Mouse (Mus musculus) lung, postnatal 0 days (tissue): ENCODE measurements around the gene Frmpd4. TPM values are rescaled to one million over a fixed set of nuclear protein-coding genes. Genes with fewer than 3 reads are reported as not detected.
A peak's percentile ranks its signal among the peaks of the same experiment; 100 is the strongest.

Experiments used
- ATAC-seq: fragments of 200-750 bp; cut with Nextera tagmentation; 2 replicates; pipeline ENCODE4 v1.8.0; 2017; ENCODE audit warnings: moderate library complexity
- DNase-seq: peaks from one replicate; pipeline ENCODE4 v3.0.0-alpha.2; 2016; ENCODE audit warnings: low spot score
- H3K27ac ChIP-seq: fragments of 300-500 bp; sonication (generic); 2 replicates; pipeline ENCODE4 v1.5.1; 2014; ENCODE audit warnings: antibody characterized with exemption, mild to moderate bottlenecking, low read length, mixed read lengths
- H3K27me3 ChIP-seq: fragments of 300-500 bp; sonication (generic); replicated peaks from 2 replicates; pipeline ENCODE4 v1.6.1; 2014; ENCODE audit warnings: low read length, mixed read lengths; ENCODE audit not compliant: insufficient read depth
- H3K36me3 ChIP-seq: fragments of 300-500 bp; sonication (generic); 2 replicates; pipeline ENCODE4 v1.6.1; 2014; ENCODE audit warnings: low read length, mixed read lengths; ENCODE audit not compliant: insufficient read depth
- H3K4me1 ChIP-seq: fragments of 300-500 bp; sonication (generic); 2 replicates; pipeline ENCODE4 v1.6.1; 2014; ENCODE audit warnings: antibody characterized with exemption, low read depth, low read length, mixed read lengths; ENCODE audit not compliant: insufficient read depth
- H3K4me2 ChIP-seq: fragments of 300-500 bp; sonication (generic); replicated peaks from 2 replicates; pipeline ENCODE4 v1.6.1; 2014; ENCODE audit warnings: low read depth, mild to moderate bottlenecking, low read length, moderate library complexity, mixed read lengths
- H3K4me3 ChIP-seq: fragments of 300-500 bp; sonication (generic); 2 replicates; pipeline ENCODE4 v1.5.1; 2014; ENCODE audit warnings: low read depth, low read length
- H3K9ac ChIP-seq: fragments of 300-500 bp; sonication (generic); replicated peaks from 2 replicates; pipeline ENCODE4 v1.6.1; 2014; ENCODE audit warnings: low read depth, mild to moderate bottlenecking
- H3K9me3 ChIP-seq: fragments of 300-500 bp; sonication (generic); 2 replicates; pipeline ENCODE4 v1.6.1; 2016; ENCODE audit warnings: low read length, mixed read lengths
- CTCF ChIP-seq: IDR thresholded peaks from 2 replicates; pipeline ENCODE4 v1.5.1; 2016; ENCODE audit warnings: antibody characterized with exemption, mild to moderate bottlenecking
- EP300 ChIP-seq: IDR thresholded peaks from 2 replicates; pipeline ENCODE4 v1.6.1; 2016; ENCODE audit warnings: antibody characterized with exemption, mild to moderate bottlenecking, control low read depth
- WGBS: fragments of 180-500 bp; shearing (Covaris S2); extraction: QIAGEN DNeasy Blood & Tissue Kit; methylation state at CpG from one replicate; pipeline ENCODE4 v1.1.7; 2014; 5-methylcytosine and 5-hydroxymethylcytosine counted together
- polyA plus RNA-seq: library from polyadenylated mRNA; unstranded; fragments of >200 nt; fragmentation: Nextera tagmentation; extraction: Ambion mirVana; gene quantifications from 2 replicates; pipeline ENCODE4 v1.2.1, GENCODE M21; 2015

Gene Frmpd4
- 0.01 and 0.02 TPM in 2 replicates for polyA plus RNA-seq

DNA sequence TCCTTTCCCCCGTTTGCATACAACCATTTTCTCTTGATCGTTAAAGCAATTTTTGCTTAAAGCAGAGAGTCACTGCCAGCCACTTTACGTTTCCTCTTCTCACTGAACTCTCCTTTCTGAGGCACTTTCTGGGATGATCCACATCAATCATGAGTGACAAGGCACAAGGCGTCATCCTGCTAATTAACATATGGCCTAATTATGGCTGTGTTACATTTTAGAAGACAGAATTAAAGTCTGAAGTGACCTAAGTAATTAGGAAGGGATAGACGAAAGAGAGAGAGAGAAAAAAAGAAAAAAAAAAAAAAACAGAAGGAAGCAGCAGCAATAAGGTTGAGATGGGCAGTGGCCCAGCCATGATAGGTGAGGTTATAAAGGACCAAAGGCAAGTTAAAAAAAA, at the start of gene Frmpd4:
TSS of gene Frmpd4 (minus strand) at position 101 of the 400 bp plus-strand sequence.
- WGBS, result 67% methylated on average over 5 of the region's 5 CpGs
- no peaks in the 10 kb centered on the region for H3K36me3 ChIP-seq
- no peak within 1 kb of the TSS for H3K9ac ChIP-seq
- H3K4me2 ChIP-seq, result no peak within 1 kb of the TSS
- no peaks in the 10 kb centered on the region for H3K4me1 ChIP-seq
- DNase-seq (no peak), ATAC-seq (no peak)
- TF ChIP-seq EP300 (no peak), CTCF (no peak)
- no peak within 1 kb of the TSS for H3K27ac ChIP-seq
- H3K4me3 ChIP-seq, result no peak within 1 kb of the TSS
- H3K9me3 ChIP-seq, result no peaks in the 10 kb centered on the region
- H3K27me3 ChIP-seq, result no peaks in the 10 kb centered on the region

DNA sequence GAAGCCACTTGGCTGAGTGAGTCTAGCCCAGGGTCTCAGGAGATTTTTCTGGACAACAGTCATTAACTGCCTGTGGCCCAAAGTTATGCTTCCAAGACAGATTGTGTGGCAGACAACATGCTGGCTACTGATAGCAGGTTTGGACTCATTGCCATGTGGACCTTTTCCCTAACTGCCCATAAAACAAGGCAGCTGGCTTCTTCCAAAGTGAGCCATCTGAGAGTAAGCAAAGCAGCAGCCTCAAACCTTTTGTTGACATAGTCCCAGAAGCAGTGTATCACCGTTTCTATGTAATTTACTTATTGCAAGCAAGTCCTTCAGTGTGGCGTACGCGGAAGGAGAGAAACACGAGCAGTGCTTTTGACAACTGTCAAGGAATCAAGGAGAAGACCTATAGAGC, 18.2 kb upstream of the Frmpd4 start:
- H3K9ac ChIP-seq, result no peak overlapping the region
- DNase-seq (peak; percentile 13), ATAC-seq (no peak)
- H3K36me3 ChIP-seq, result no peaks in the 10 kb centered on the region
- no peak for TF ChIP-seq CTCF
- no peak for TF ChIP-seq EP300
- no peaks in the 10 kb centered on the region for H3K9me3 ChIP-seq
- no peaks in the 10 kb centered on the region for H3K4me1 ChIP-seq
- H3K27ac ChIP-seq, result no peak overlapping the region
- H3K4me2 ChIP-seq, result 0 out of 2 replicates have a peak overlapping the region, but pooled peaks have one; percentile 9
- WGBS, result 37% methylated on average over 5 of the region's 5 CpGs
- no peaks in the 10 kb centered on the region for H3K27me3 ChIP-seq
- H3K4me3 ChIP-seq, result no peak overlapping the region

- H3K4me3 ChIP-seq, result no peak overlapping the region
- no peak for TF ChIP-seq EP300
- TF ChIP-seq CTCF, result peak; percentile 33
- H3K4me1 ChIP-seq, result no peaks in the 10 kb centered on the region
- DNase-seq, result no peak
- ATAC-seq, result no peak
- 67% methylated on average over 1 of the region's 1 CpGs for WGBS
- H3K27ac ChIP-seq, result no peak overlapping the region
- no peaks in the 10 kb centered on the region for H3K27me3 ChIP-seq
- no peaks in the 10 kb centered on the region for H3K36me3 ChIP-seq
- no peak overlapping the region for H3K9ac ChIP-seq
- no peaks in the 10 kb centered on the region for H3K9me3 ChIP-seq
- H3K4me2 ChIP-seq, result no peak overlapping the region
Measured at GRCm38 (mm10) chrX:168584303-168584702, 7.3 kb upstream of the Frmpd4 start.

- DNase-seq (no peak), ATAC-seq (no peak)
- H3K4me2 ChIP-seq, result no peak overlapping the region
- no peaks in the 10 kb centered on the region for H3K4me1 ChIP-seq
- no peak overlapping the region for H3K27ac ChIP-seq
- no peaks in the 10 kb centered on the region for H3K9me3 ChIP-seq
- WGBS, result 58% methylated on average over 4 of the region's 4 CpGs
- no peak overlapping the region for H3K4me3 ChIP-seq
- no peaks in the 10 kb centered on the region for H3K36me3 ChIP-seq
- no peak overlapping the region for H3K9ac ChIP-seq
- H3K27me3 ChIP-seq, result no peaks in the 10 kb centered on the region
- TF ChIP-seq CTCF, result no peak
- no peak for TF ChIP-seq EP300
Measured at GRCm38 (mm10) chrX:168571808-168572207, 5.2 kb downstream of the Frmpd4 start.

DNA sequence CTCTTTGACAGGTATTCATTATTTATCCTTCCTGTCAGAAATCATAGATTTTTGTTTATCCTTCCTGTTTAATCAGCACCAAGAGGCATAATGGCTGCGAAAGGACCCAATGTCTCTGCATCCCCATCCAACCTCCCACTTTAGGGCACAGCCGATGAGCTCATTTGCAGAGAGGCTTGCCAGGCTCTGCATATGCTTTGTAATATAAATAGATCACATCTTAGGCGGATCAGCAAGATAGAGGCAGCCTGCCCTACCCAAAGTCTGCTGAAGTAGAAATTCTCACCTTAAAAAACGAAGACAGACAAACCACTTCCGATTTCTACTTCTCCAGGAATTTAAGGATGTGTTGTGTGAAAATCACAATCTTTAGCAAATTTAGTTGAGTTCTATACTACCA, 7.8 kb downstream of the Frmpd4 start:
- Histone ChIP-seq H3K9ac (no peak overlapping the region), H3K27me3 (no peaks in the 10 kb centered on the region), H3K27ac (no peak overlapping the region), H3K9me3 (no peaks in the 10 kb centered on the region), H3K36me3 (no peaks in the 10 kb centered on the region), H3K4me1 (no peaks in the 10 kb centered on the region), H3K4me2 (no peak overlapping the region), H3K4me3 (no peak overlapping the region)
- DNase-seq, result no peak
- no peak for ATAC-seq
- TF ChIP-seq EP300 (no peak), CTCF (no peak)
- 65% methylated on average over 5 of the region's 5 CpGs for WGBS

DNA sequence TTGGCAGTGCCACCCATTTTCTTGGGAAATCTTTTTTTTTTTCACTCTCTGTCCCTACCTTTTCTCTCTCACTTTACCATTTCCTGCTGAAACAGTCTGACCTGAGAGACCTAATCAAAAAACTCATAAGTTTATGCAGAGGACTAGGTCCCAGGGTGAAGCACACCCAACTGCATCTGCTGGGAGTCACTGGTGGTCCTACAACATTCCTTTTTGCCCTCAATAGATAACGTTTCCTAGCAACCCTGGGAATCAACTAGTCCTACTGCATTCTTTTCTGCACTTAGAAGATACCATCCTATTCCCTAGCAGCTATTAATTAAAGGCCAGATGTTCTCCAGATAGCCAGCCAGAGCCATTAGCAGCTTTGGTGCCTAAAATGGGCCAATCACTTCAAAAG, 71.8 kb downstream of the Frmpd4 start:
- no peak for ATAC-seq
- TF ChIP-seq CTCF, result no peak
- no peak for TF ChIP-seq EP300
- H3K9ac ChIP-seq, result no peak overlapping the region
- H3K9me3 ChIP-seq, result no peaks in the 10 kb centered on the region
- no peaks in the 10 kb centered on the region for H3K4me1 ChIP-seq
- H3K4me3 ChIP-seq, result no peak overlapping the region
- H3K27me3 ChIP-seq, result no peaks in the 10 kb centered on the region
- 43% methylated on average over 1 of the region's 1 CpGs for WGBS
- H3K36me3 ChIP-seq, result no peaks in the 10 kb centered on the region
- DNase-seq, result no peak
- H3K27ac ChIP-seq, result no peak overlapping the region
- no peak overlapping the region for H3K4me2 ChIP-seq

- no peaks in the 10 kb centered on the region for H3K9me3 ChIP-seq
- H3K4me2 ChIP-seq, result no peak overlapping the region
- H3K4me3 ChIP-seq, result no peak overlapping the region
- H3K4me1 ChIP-seq, result no peaks in the 10 kb centered on the region
- no peaks in the 10 kb centered on the region for H3K36me3 ChIP-seq
- TF ChIP-seq CTCF (no peak), EP300 (no peak)
- DNase-seq, result no peak
- H3K9ac ChIP-seq, result no peak overlapping the region
- H3K27ac ChIP-seq, result no peak overlapping the region
- ATAC-seq, result no peak
- 100% methylated on average over 1 of the region's 2 CpGs for WGBS
- H3K27me3 ChIP-seq, result no peaks in the 10 kb centered on the region
Measured at GRCm38 (mm10) chrX:168455233-168455632, 121.8 kb downstream of the Frmpd4 start.
